Mouse (Mus musculus): ENCODE measurements around the gene 3100002H09Rik. TPM values are rescaled to one million over a fixed set of nuclear protein-coding genes. Genes with fewer than 3 reads are reported as not detected.

The 3100002H09Rik gene
- 0.75 and 1.0 TPM in 2 replicates for polyA plus RNA-seq (2016; fragmentation: Nextera tagmentation; extraction: Ambion mirVana)

DNA sequence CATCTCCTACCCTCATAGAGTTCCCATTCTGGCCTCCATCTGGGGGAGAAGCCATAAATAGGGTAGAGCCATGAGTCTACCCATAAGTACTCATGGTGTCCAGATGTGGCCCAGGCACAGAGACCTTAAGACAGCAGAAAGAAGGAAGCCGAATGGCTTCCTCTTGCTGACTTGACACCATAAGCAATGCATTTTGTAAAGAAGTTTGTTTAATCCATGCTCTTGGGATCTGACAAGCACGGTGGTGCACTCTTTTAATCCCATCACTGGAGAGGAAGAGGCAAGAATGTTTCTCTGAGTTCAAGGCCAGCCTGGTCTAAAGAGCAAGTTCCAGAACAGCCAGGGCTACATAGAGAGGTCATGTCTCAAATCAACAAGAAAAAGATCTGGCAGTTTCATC is at the start of gene 3100002H09Rik:
Gene 3100002H09Rik, minus strand, starts transcription at position 101 of the 400 bp plus-strand sequence.
- H3K27me3 ChIP-seq: peaks cover 9% of the 10 kb centered on the region; the same call in 1 of the 2 replicates

DNA sequence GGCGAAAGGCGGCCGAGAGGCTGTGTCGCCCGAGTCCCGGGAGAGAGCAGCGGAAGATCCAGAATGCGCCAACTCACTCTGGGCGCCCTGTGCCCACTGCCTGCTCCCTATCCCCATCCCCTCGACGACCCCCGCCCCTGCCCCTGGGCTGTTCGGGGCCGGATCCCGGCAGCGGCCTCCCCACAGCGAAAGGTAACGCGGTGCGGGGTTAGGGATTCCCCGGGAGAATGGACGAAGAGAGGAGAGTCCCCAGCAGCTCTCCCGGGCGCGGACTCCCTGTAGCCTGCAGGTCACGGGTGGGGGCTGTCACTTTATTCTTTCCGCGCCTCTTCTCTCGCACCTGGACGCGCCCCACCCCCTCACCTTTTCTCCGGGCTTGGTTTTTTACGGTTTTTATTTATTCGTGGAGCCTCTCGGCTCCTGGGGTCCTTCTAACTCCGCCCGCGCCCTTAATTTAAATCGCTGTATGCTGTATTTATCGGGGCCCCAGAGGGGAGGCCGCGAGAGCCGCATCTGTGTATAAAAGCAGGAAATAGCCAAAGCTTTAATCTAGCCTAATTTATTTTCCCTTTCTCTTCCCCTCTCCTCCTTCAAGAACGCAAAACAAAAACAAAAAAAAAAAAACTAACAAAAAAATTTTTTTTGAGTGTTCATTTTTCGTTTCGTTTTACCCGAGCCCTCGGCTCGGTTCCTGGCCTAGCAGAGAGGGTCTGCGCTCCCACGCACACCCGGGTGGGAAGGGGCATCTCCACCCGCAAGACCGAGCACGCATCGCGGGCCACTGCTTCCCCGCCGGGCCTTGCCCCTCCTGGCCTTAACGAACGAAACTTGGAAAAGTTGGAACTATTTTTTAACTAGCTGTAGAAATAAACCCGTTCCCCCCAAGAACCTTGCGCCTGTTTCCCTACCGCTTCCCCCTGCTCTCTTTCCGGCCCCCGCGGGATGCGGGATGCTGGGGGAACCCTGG is 48.9 kb upstream of the 3100002H09Rik start:
- H3K4me2 ChIP-seq (replicated peaks): peak overlapping the region; percentile 96
- no peaks in the 10 kb centered on the region for H3K36me3 ChIP-seq
- peaks cover 77% of the 10 kb centered on the region for H3K27me3 ChIP-seq
- H3K9me3 ChIP-seq (replicated peaks): no peaks in the 10 kb centered on the region
- H3K4me1 ChIP-seq: peaks cover 53% of the 10 kb centered on the region
- peak overlapping the region; percentile 62 for H3K4me3 ChIP-seq
- H3K27ac ChIP-seq: peak overlapping the region; percentile 67
- H3K9ac ChIP-seq: peak overlapping the region; percentile 67
- no peak for ATAC-seq (ENCODE audit: low FRiP score)
- under 1% methylated on average over 64 of the region's 68 CpGs for WGBS

More for the DNA sequence above, at the start of gene 3100002H09Rik:
- no peak within 1 kb of the TSS for H3K4me2 ChIP-seq (replicated peaks)
- no peak for ATAC-seq (ENCODE audit: low FRiP score)
- H3K36me3 ChIP-seq: no peaks in the 10 kb centered on the region
- peaks cover 17% of the 10 kb centered on the region for H3K4me1 ChIP-seq
- no peak within 1 kb of the TSS for H3K27ac ChIP-seq
- H3K9ac ChIP-seq: no peak within 1 kb of the TSS
- no peak within 1 kb of the TSS for H3K4me3 ChIP-seq
- H3K9me3 ChIP-seq (replicated peaks): no peaks in the 10 kb centered on the region
- WGBS: 82% methylated on average over 2 of the region's 2 CpGs

- Histone ChIP-seq H3K9ac (peak overlapping the region; percentile 67), H3K4me3 (peak overlapping the region; percentile 62), H3K27me3 (peaks cover 80% of the 10 kb centered on the region), H3K9me3 (replicated peaks) (no peaks in the 10 kb centered on the region), H3K36me3 (no peaks in the 10 kb centered on the region), H3K27ac (peak overlapping the region; percentile 24; the same call in 1 of the 2 replicates), H3K4me2 (replicated peaks) (peak overlapping the region; percentile 96), H3K4me1 (peaks cover 47% of the 10 kb centered on the region)
- no peak for ATAC-seq (ENCODE audit: low FRiP score)
- under 1% methylated on average over 39 of the region's 39 CpGs for WGBS
These were observed 47.8 kb upstream of the 3100002H09Rik start for GRCm38 (mm10) chr4:124658412-124658851.

GRCm38 (mm10) chr4:124657781-124658180 is 47.2 kb upstream of the 3100002H09Rik start:
- Histone ChIP-seq H3K4me2 (replicated peaks) (peak overlapping the region; percentile 96), H3K27ac (peak overlapping the region; percentile 24), H3K9me3 (replicated peaks) (no peaks in the 10 kb centered on the region), H3K27me3 (peaks cover 83% of the 10 kb centered on the region), H3K36me3 (no peaks in the 10 kb centered on the region), H3K4me1 (peaks cover 53% of the 10 kb centered on the region), H3K4me3 (peak overlapping the region; percentile 62), H3K9ac (peak overlapping the region; percentile 67)
- ATAC-seq (ENCODE audit: low FRiP score): peak; percentile 24
- WGBS: 2% methylated on average over 42 of the region's 61 CpGs

DNA sequence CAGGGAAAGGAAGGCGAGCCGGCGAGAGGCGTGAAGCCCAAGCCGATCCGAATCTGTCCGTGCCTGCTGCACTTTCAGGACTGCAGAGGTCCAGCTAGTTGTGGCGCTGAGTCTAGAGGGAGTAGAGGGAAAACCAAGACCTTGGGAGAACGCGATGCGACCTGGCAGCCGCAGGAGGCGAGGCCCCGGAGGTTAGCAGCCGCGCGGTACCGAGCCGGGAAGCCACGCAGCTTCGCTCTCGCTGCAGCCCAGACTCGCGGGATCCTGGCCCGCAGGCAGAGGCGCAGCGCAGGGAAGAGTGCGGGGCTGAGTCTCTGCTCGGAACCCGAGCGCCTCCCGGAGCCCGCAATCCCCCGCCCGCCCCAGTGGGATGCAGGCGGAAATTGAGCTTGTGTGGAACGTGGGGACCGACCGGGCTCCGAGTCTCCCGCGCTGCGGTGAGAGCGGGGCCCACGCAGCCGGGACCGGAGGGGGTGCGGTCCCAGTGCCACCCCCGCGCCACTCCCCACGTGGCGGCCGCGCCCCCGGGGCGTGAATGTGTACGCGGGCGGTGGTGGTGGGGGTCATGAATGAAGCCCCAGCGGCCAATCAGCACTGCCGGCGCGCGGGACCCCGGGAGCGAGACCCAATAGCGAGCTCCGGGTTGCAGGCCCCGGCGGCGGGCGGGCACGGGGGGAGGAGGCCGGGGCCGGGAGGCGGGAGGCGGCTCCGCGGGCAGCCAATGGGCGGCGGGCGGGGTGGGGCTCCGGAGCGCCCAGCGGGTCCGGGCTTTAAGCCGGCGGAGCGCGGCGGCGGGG is 46.4 kb upstream of the 3100002H09Rik start:
- peak overlapping the region; percentile 76 for H3K27ac ChIP-seq
- peaks cover 61% of the 10 kb centered on the region for H3K4me1 ChIP-seq
- H3K9ac ChIP-seq: peak overlapping the region; percentile 67
- no peaks in the 10 kb centered on the region for H3K9me3 ChIP-seq (replicated peaks)
- peaks cover 75% of the 10 kb centered on the region for H3K27me3 ChIP-seq
- H3K4me3 ChIP-seq: peak overlapping the region; percentile 62
- H3K4me2 ChIP-seq (replicated peaks): peak overlapping the region; percentile 96
- under 1% methylated on average over 87 of the region's 92 CpGs for WGBS
- peak; percentile 88 for ATAC-seq (ENCODE audit: low FRiP score)
- no peaks in the 10 kb centered on the region for H3K36me3 ChIP-seq

GRCm38 (mm10) chr4:124656518-124656853 is 45.9 kb upstream of the 3100002H09Rik start, which contains the start of gene Pou3f1:
Gene Pou3f1, plus strand, starts transcription at chr4:124656807.
- no peaks in the 10 kb centered on the region for H3K36me3 ChIP-seq
- H3K4me1 ChIP-seq: peaks cover 60% of the 10 kb centered on the region
- H3K27ac ChIP-seq: peak within 1 kb of the TSS; percentile 76
- H3K9me3 ChIP-seq (replicated peaks): no peaks in the 10 kb centered on the region
- peak within 1 kb of the TSS; percentile 96 for H3K4me2 ChIP-seq (replicated peaks)
- peak within 1 kb of the TSS; percentile 67 for H3K9ac ChIP-seq
- WGBS: 2% methylated on average over 15 of the region's 15 CpGs
- ATAC-seq (ENCODE audit: low FRiP score): peak; percentile 13; the same call in 1 of the 2 replicates
- peaks cover 71% of the 10 kb centered on the region for H3K27me3 ChIP-seq
- H3K4me3 ChIP-seq: peak within 1 kb of the TSS; percentile 62

DNA sequence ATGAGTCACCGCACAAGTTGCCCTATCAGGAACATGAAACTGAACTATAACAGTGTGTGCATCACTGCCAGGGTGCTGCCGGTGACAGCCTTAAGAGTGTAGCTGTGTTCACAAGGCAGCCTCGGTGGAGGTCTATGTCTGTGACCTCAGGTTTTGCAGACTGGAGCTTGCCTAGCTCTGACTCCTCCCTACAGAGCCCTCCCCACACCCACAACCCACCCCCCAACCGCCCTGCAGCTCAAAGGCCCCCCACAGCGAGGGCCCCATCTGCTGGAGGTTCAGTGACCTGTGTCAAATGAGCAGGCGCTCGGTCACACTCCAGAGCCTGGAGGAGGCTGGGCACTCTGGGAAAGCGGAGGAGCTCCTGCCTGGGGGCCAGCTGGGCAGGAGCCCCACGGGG is 42.3 kb upstream of the 3100002H09Rik start:
- Histone ChIP-seq H3K4me3 (no peak overlapping the region), H3K4me1 (peaks cover 50% of the 10 kb centered on the region), H3K36me3 (no peaks in the 10 kb centered on the region), H3K27me3 (peaks cover 67% of the 10 kb centered on the region), H3K9ac (no peak overlapping the region), H3K27ac (peak overlapping the region; percentile 36; the same call in 1 of the 2 replicates), H3K4me2 (replicated peaks) (peak overlapping the region; percentile 30), H3K9me3 (replicated peaks) (no peaks in the 10 kb centered on the region)
- 2% methylated on average over 9 of the region's 9 CpGs for WGBS
- ATAC-seq (ENCODE audit: low FRiP score): peak; percentile 30; the same call in 1 of the 2 replicates

DNA sequence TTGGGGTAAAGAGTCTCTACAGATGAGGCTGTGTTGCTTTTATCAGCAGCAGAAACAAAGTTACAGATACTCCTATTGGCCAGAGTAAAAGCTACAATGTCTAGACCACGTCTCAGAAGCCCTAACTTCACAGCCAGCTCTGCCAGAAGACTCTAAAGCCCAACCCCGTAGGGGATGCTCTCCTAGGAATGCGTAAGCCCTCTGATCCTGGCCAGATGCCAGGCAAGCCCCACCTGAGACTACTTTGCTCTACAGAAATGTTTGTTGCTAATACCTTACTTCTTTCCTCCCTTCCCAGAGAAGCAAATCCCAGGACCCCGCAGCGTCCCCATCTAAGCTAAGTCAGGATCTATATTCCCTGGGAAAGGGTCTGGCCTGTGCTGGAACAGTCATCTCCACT is 37.3 kb upstream of the 3100002H09Rik start:
- no peaks in the 10 kb centered on the region for H3K36me3 ChIP-seq
- H3K27me3 ChIP-seq: peaks cover 31% of the 10 kb centered on the region
- 38% methylated on average over 5 of the region's 5 CpGs for WGBS
- H3K9ac ChIP-seq: no peak overlapping the region
- no peak overlapping the region for H3K4me2 ChIP-seq (replicated peaks)
- H3K4me3 ChIP-seq: no peak overlapping the region
- no peak overlapping the region for H3K27ac ChIP-seq
- no peaks in the 10 kb centered on the region for H3K9me3 ChIP-seq (replicated peaks)
- H3K4me1 ChIP-seq: peaks cover 38% of the 10 kb centered on the region
- no peak for ATAC-seq (ENCODE audit: low FRiP score)

- Histone ChIP-seq H3K27me3 (peaks cover 30% of the 10 kb centered on the region), H3K36me3 (no peaks in the 10 kb centered on the region)
These were observed 36.0 kb upstream of the 3100002H09Rik start for GRCm38 (mm10) chr4:124646591-124646990.

GRCm38 (mm10) chr4:124644974-124645433 is 34.4 kb upstream of the 3100002H09Rik start:
- no peaks in the 10 kb centered on the region for H3K36me3 ChIP-seq
- H3K4me3 ChIP-seq: no peak overlapping the region
- peaks cover 25% of the 10 kb centered on the region for H3K27me3 ChIP-seq
- no peak overlapping the region for H3K27ac ChIP-seq
- no peak overlapping the region for H3K4me2 ChIP-seq (replicated peaks)
- ATAC-seq (ENCODE audit: low FRiP score): no peak
- no peak overlapping the region for H3K9ac ChIP-seq
- WGBS: 37% methylated on average over 3 of the region's 3 CpGs
- H3K9me3 ChIP-seq (replicated peaks): no peaks in the 10 kb centered on the region
- H3K4me1 ChIP-seq: peaks cover 23% of the 10 kb centered on the region

More at GRCm38 (mm10) chr4:124646591-124646990, 36.0 kb upstream of the 3100002H09Rik start:
- Histone ChIP-seq H3K4me1 (peaks cover 25% of the 10 kb centered on the region), H3K4me2 (replicated peaks) (peak overlapping the region; percentile 13; the same call in 1 of the 2 replicates), H3K27ac (peak overlapping the region; percentile 23; the same call in 1 of the 2 replicates), H3K9me3 (replicated peaks) (no peaks in the 10 kb centered on the region), H3K4me3 (no peak overlapping the region), H3K9ac (no peak overlapping the region)
- no peak for ATAC-seq (ENCODE audit: low FRiP score)
- WGBS: 23% methylated on average over 8 of the region's 8 CpGs

- H3K27me3 ChIP-seq: peaks cover 22% of the 10 kb centered on the region
- 90% methylated on average over 9 of the region's 9 CpGs for WGBS
These were observed 33.3 kb upstream of the 3100002H09Rik start for GRCm38 (mm10) chr4:124643859-124644258.

More at GRCm38 (mm10) chr4:124643859-124644258, 33.3 kb upstream of the 3100002H09Rik start:
- H3K27ac ChIP-seq: no peak overlapping the region
- H3K4me3 ChIP-seq: no peak overlapping the region
- H3K4me2 ChIP-seq (replicated peaks): no peak overlapping the region
- no peak overlapping the region for H3K9ac ChIP-seq
- no peaks in the 10 kb centered on the region for H3K9me3 ChIP-seq (replicated peaks)
- H3K36me3 ChIP-seq: no peaks in the 10 kb centered on the region
- peaks cover 27% of the 10 kb centered on the region for H3K4me1 ChIP-seq
- no peak for ATAC-seq (ENCODE audit: low FRiP score)

All from hindbrain, embryonic 12.5 days (tissue).